Mouse (Mus musculus) brain, adult 2 months (tissue): ENCODE measurements around the gene Tcf12.

Experiments
- DNase-seq: peaks from one replicate; pipeline ENCODE4 v3.0.0; 2011; ENCODE audit warnings: low read depth, low spot score

Tcf12 gene

DNA sequence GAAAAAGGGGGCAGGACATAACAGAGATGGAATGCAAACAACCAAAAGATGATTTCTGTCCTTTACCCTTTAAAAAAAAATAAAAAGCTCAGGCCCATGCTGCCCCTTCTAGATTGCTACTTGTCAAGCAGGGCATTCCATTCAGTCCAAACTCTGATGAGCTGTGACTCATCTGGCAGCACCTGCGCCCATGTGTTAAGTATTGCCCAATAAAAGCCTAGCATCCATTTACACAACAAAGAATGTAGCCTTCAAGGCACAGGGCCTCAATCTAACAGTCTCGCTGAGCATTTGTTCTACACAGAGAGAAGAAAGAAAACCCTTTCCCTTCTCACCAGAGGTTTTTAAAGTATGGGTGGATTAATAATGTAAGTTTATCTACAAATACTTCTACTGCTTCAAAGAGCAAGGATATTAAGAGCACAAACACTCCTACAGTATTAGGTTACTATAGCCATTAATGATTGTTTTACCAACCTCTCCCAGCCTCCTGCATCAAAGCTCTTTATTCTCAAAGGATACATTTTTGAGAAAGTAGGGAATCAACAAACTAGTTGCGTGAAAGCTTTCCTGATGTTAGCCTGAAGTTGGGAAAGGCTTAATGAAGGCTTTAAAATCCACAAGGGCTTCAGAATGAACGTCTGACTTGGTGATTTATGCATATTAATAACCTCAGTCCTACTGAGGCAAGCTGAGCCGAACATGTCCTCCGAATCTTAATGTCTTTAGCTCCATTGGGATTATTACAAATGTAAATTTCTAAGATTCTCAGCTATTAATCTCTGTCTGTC is 195.6 kb downstream of the Tcf12 start:
- DNase-seq: peak; percentile 23

DNA sequence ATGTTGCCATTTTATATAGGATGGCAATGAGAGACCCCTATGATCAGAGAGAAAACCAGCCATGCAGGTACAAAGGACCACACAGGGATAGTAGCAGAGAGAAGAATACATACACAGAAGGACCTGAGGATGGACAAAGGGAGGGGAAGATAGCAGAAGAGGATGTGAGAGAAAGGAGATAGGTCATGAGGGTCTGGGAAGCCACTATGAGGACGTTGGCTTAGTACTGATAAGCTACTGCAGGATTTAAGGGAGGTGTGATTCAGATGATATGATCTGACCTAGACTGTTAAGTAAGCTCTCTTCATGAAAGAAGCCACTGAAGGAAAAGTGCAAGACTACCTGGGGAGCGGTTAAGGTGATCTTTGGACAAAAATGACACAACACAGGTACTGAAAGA is 205.1 kb downstream of the Tcf12 start:
- DNase-seq: no peak

DNA sequence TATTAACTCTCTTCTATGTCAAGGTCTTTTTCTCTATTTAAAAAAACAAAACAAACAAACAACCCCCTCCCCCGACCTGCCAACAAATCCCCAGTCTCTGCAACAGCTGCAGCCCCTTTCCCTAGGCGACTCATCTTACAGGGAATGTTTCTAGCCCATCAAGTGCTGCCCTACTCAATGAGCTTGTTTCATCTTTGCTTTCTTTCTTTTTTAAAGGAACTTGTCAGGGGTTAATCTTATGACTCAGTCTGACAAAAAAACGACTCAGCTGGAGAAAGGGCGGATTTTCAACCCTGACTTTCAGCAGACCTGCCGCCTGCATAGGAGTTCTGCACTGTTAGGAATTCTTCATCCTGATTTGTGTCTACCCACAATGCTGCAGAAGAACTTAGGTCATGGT is 212.8 kb downstream of the Tcf12 start:
- peak; percentile 37 for DNase-seq

DNA sequence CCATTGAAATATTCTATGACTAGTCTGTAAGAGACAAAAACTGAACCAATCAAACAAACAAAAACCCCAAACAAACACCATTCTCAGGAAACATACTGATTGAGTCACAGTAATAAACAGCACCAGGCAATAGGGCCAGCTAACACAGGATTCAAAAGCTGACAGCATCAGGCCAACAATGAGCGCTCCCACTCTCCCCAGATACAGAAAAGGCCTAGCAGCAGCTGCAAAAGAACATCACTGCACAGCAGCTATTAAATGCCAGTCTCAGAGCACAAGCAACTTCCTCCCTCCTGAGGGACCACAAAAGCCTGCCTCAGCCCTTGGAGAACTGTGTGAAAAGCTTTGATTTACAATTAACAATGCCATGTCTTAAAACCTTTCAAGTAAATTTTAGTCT is 214.3 kb downstream of the Tcf12 start:
- peak; percentile 85 for DNase-seq

DNA sequence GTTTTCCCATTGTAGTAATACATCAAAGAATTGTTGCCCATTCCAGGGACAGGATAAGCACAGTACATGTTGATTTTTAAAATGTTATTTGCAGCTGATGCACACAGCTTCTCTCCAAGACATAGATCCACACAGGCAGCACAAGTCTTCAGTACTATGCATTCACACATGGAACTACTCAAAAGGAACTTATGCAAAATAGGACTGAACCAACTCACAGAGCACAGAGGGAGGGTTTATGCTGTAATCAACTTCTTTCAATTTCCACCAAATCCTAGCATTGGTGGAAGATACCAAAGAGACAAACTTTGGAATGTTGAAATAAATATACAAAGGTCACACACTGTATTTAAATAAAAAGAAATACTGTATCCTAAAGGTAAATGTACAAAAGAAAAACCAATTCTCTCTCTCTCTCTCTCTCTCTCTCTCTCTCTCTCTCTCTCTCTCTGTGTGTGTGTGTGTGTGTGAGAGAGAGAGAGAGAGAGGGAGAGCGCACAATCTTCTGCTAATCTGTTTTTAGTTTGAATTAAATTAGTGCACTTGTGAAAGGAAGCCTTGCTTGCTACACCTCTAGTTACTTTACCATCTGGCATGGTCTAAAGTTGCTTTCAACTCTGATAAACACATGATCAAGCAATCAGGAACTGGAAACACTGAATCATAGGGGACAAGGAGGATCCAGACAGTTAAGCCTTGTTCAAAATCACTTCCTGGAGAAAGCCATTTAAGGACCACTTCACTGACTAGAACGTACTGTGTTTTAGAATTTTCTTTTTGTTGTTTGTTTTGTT is 215.5 kb downstream of the Tcf12 start:
- DNase-seq: peak; percentile 83

DNA sequence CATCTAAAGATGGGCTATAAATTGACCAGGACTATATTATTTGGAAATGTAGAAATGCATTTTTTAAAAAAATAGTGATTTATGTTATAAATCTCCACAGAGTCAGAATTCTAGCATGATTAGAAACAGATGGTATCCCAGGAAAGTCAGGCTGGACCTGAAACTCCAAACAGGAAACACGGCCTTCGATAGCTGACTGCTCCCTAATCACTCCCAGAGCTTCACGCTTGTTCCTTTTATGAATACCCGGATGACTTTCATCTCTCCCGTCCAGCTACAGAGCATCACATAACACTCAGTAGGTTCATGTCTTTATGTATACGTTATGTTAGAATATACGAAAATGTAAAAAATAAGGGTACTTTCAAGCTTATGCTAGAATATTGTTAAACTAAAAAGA is 216.4 kb downstream of the Tcf12 start:
- DNase-seq: no peak

DNA sequence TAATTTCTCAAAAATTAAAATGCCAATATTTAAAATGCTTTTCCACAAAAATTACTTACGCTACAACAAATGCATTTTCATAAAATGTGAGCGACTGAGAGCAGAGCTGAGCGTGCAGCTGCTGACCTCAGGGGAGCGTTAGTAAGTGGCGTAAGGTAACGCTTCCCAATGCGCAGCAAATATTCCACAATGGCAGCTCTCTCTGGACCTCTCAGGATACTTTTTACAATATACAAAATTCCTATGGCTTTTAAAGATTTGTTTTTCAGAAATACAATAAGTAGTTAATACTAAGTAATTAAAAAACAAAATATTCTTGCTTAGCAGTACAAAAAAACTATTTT is 216.8 kb downstream of the Tcf12 start:
- DNase-seq: no peak

DNA sequence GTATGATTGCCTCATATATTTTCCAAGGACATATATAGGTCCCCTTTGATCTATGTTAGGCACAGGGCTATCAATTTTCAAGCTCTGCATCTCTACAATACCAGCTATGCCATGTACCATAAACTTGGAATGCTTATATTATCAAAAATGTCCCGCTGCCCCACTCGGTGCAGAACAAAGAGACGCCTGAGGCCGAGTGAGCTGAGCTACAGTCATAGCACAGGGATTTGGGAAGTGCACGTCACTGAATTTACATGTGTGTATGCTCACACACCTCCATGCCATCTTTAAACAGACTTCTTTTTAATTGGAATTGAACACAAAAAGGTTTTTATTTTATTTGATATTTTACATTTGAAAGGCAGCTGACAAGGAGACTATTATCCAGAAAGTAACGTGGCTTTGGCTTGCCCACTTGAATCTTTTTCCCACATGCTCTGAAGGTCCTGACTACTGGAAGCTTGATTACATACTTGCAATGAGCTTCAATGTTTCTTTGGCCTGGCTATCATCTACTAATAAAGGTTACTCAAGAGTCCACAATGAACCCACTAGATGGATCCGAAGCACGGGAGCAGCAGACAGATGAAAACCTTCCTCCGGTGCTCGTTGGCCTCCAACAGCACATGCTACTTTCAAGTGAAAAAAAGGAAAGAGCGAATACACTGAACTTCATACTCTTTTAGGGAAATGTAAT is 217.3 kb downstream of the Tcf12 start:
- DNase-seq: no peak

DNA sequence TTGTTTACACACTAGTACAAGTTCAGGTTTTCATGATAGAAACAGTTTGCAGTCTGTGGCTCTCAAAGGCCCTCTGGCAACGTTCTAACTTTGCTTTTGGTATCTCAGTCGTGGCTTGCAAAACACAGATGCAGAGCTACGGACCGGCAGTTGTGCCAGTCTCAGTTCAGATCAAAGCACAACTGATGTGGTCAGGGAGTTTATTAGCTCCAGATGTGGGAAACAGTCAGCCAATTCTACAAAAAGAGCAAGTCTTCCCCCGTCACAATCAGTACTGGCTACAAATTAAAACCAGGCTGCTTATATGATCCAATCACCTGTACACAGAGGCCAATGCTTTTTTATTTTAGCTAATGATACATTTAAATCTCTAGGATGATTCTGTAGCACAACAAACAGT is 223.2 kb downstream of the Tcf12 start:
- peak; percentile 32 for DNase-seq

DNA sequence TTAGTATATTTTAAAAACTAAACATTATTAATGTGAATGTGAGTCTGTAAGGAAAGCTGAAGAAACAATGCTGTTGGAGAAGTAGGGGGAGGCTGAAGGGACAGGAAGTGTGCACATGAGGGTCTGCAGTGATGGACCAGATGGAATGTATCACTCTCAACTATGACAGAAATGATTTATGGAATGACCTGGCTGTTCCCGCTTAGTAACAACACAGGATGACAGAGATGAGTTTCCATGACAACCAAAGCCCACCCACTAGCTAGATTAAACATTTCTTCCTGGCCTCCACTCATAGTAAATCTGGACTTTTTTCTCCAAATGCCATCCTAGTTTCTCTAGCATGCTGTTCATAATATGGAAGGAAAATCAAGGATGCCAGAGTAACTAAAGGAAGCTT is 231.0 kb downstream of the Tcf12 start:
- no peak for DNase-seq

DNA sequence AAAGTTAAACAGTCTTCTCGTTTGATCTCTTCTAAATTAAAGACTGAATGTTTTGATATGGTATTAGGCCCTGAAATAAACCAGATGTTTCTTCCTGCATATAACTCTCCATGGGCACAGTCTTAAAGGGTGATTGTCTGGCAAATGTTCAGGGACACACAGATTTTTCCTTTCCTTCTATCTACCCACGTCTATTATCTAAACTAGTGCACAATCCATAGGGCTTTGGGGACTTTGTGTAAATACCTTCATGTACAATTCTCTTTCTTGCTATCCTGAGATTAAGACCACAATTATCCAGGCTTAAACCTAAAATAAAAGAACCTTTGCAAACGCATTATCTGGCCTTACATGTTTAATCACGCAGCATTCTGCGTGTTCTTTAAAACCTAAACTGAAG is 231.7 kb downstream of the Tcf12 start:
- DNase-seq: no peak

DNA sequence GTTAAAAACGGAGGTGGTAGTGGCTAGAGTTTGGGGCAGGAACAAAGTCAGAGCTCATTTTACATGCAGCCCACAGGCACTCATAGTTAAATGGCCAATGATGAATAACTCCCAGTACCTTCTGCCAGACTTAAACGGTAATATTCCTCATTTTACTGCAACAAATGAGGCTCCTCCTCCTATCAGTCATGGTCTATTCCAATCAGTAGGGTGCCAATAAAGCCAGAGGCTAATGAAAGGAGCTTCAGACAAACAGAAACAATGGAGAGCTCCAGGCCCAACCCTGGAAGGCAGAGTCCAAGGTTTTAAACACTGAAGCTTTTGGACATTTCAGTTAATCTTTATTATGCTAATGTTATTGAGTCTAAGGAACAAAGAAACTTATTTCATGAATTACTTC is 232.3 kb downstream of the Tcf12 start:
- peak; percentile 56 for DNase-seq

DNA sequence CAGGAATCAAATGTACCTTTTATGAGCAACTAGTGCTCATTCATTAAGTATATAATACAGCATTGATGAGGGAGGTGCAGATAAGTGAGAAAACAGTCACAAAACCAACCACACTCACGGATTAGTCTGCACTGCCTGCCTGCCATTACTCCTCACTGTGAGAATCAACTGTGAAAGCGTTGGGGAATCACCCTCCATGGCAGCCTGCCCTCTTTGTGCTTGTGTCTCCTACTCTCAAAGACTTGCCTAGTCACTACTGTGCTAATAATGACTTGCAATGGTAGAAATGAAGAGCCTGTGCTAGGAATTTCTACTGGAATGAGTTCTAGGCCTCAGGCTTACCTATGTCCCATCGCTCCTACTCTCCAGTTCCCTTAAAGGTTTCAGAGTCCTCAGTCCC is 233.8 kb downstream of the Tcf12 start:
- DNase-seq: peak; percentile 24

DNA sequence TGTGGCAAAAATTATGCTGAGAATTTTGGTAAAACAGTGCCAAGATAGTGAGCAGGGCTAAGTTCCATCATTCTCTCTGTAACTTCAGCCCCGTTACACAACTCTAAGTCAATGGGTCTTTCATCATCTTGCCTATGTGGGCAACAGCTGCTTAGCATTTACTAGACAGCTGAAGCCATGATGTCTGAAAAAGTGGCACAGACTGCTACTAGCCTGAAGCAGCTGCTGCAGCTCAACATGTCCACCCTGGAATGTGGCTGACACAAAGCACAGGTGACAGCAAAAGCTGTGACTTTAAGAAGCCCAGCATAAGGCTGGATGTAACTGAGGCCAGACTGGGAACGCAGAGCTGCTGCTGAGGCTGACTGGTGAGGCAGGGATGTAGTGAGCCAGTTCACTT is 236.9 kb downstream of the Tcf12 start:
- DNase-seq: no peak

DNA sequence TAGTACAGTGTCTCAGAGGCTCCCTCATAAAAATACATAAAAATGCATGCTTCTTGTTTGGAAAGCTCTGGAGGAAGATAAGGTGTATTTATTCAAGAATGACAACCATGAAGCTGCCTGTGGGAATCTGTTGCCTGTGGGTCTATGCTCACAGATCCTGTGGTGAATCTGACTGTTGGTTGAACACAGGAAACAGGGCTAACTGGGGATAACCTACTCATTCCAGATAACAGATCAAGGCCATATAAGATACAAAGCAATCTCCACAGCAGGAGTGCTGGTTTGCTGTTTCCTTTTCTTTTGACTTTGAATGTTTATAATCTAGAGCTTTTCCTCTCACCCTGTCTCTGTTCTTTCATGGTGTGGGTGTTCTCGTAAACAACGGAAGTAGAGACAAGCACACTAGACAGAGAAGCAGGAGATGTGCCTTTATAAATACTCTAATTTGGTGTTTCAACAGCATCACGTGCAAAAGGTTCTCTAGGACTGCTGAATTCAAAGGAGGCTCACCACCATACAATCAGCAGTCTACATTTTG is 237.6 kb downstream of the Tcf12 start:
- DNase-seq: no peak

DNA sequence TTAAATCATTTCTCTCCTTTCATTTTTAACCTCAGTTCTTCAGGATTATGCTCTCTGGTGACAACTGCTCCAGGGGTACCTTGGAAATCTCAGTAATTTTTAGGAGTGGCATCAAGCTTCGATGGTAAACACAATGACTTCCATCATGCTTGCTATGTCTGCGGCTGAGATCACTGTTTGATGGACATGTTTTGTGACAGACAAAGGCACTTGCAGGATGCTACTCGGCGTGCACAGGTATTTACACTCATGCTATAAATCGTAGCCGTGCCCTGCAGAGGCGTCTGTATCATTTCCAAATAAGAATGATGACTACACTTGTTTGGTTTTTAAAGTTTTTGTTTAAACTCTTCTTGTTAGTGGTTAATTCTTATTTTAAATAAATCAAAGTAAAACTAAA is 248.3 kb downstream of the Tcf12 start:
- DNase-seq: no peak

DNA sequence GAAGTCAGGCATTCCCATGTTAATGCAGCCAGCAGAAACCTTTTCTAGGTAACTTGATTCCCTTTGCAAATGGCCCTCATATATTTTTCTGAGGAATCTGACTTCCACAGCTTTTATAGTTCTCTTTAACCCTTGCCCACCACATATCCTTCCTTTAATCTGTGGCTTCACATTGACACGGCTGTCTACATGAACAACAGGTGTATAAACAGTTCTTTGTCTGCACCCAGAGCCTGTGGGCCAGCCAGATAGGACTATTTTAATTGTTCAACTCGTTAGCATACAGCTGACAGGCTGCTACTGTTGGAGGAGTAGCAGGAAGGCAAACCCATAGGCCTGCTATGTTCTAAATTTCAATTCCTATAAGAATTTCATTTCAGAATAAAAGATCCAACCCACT is 250.0 kb downstream of the Tcf12 start:
- DNase-seq: no peak

DNA sequence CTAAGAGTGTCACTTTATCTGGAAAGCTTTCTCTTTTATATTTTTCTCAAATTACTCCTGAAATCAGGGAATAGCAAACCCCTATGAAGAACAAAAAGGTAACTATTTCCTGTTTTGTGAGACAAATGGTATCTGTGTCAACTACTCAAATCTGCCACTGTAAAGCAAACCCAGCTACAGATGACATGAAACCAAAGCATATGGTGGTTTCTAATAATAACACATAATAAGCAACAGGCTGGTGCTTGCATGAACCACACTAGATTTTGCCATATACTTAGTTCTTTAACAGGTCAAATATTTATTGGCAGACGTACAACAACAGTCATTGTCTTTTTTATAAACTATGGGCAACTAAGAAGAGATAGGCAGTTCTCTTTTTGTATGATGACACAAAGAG is 253.7 kb downstream of the Tcf12 start:
- peak; percentile 74 for DNase-seq

DNA sequence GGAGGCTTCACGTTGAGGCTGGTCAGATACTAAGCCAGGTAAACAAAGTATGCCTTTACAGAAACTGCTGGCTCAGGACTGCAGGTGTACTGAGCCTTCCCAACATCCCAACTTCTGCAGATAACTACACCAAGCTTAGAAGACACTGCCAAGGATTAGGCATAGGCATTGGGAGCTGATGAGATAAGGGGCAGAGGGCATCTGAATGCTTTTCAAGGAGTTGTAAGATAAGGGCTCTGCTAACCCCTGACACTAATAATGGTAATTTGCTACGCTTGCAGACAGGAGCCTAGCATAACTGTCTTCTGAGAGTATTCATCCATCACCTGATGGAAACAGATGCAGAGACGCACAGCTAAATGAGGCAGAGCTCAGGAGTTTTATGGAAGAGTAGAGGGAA is 257.8 kb downstream of the Tcf12 start:
- DNase-seq: no peak

DNA sequence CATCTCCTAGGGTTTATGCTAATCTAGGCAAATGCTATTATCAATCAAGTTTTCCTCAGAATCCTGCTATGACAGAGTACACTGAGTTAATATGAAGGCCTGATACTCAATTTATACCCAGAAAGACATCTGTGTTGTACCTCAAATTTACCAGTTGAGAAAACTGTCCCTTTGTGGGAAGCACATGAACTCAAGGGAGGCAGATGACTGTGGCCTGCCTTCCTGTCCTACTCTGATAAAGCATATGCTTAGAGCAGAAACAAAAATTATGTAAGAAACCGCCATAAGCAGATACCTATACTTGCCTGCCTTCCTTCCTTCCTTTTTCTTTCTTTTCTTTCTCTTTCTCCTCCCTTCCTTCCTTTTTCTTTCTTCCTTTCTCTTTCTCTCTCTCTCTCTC is 261.4 kb downstream of the Tcf12 start:
- DNase-seq: no peak

DNA sequence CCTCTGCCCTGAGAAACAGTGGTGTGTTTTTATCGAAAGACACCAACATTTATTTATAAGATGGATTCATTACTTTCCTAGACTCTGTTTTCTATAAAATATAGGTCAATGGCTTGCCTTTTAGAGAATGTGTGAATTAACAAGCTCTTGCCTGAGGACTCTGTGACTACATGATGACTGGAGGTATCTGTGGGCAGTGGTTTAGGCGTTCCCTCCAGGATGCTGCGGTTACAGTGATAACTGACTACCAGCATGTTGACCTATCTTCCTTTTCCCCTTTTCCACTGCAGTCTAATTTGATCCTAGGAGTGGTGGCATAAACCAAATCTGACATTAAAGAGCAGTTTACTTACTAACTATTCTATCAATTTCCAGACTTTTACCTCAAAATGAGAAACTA is 263.3 kb downstream of the Tcf12 start:
- DNase-seq: no peak

DNA sequence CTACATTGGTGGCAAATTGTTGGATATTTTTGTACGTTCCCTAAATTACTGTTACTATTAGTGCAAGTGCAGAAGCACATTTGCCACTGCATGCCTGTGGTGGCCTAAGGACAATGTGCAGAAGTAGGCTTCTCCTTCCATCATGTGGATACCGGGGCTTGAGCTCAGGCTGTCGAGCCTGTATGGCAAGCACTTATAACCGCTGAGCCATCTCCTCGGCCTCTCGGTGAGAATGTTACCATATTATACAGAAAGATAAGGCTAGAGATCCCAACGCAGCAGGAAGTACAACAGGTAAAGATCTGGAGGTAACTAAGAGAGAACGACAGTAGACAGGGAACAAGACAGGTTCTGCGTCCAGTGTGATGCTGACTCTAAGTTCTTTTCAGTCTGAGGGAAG is 263.8 kb downstream of the Tcf12 start:
- DNase-seq: no peak
